Mouse (Mus musculus): ENCODE measurements around the gene Igf2r. TPM values are rescaled to one million over a fixed set of nuclear protein-coding genes. Genes with fewer than 3 reads are reported as not detected.

The Igf2r gene
- 28.0 and 31.5 TPM in 2 replicates for polyA plus RNA-seq (2014; fragmentation: Nextera tagmentation; extraction: Ambion mirVana)

DNA sequence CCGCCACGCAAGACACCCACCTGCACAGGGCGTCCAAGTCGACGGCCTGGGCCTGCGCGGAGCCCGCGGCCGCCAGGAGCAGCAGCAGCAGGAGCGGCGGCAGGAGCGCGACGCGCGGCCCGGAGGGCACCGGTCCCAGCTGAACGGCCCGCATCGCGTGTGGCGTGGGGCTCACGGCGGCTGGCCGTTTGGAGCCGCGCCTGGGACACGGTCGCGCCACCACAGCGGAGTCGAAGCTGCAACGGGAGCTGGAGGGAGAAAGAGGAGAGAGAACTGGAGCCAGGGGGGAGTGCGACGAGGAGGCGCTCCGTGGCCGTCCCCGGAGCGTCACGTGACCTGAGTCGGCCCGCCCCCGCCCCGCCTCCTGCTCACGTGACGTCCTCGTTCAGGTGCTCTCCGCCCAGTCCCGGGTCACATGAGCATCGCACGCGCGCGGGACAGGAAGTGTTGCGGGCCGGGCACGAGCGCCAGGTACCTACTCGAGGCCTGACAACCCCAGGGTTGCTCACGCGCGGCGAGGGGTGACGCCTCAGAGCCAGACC is at the start of gene Igf2r:
Gene Igf2r, minus strand, starts transcription at position 285 of the 542 bp plus-strand sequence.
- peaks cover 17% of the 10 kb centered on the region; the same call in 1 of the 2 replicates for H3K4me1 ChIP-seq (ENCODE audit: control insufficient read depth, insufficient read depth, low read length)
- peaks cover 4% of the 10 kb centered on the region for H3K36me3 ChIP-seq (ENCODE audit: control insufficient read depth, insufficient read depth, low read length)
- peak within 1 kb of the TSS; percentile 57 for H3K4me2 ChIP-seq (ENCODE audit: low read depth, severe bottlenecking)
- H3K4me3 ChIP-seq (ENCODE audit: low read depth, low read length) = peak within 1 kb of the TSS; percentile 69
- H3K9ac ChIP-seq (ENCODE audit: low read length) = peak within 1 kb of the TSS; percentile 86
- no peaks in the 10 kb centered on the region for H3K27me3 ChIP-seq (ENCODE audit: control insufficient read depth, insufficient read depth, low read length)
- H3K9me3 ChIP-seq (ENCODE audit: control insufficient read depth, low read length) = no peaks in the 10 kb centered on the region
- WGBS = 31% methylated on average over 64 of the region's 67 CpGs
- peak within 1 kb of the TSS; percentile 70 for H3K27ac ChIP-seq (replicated peaks; ENCODE audit: low read depth, low read length)
- DNase-seq (ENCODE audit: low spot score) (peak; percentile 85), ATAC-seq (ENCODE audit: insufficient number of reproducible peaks, low FRiP score, low TSS enrichment, low read depth) (peak; percentile 76)

DNA sequence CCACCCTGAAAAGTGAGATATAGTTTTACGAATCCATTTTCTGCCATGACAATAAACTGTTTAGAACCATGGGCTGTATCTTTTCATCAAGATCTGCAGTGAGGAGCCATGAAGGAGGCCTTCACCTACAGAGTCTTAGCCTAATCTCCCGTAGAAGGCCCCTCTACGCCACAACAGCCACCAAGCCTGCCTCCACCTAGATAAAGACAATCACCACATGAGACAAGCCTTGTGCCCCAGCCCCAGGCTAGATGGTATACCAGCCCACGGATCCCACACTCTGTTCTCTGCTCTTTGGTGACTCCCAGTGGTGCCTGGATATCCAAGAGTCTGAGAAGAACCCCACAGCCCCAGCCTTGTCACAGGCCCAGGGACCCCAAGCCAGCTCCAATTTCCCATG is 46.4 kb upstream of the Igf2r start:
- WGBS = 88% methylated on average over 4 of the region's 4 CpGs
- Histone ChIP-seq H3K4me2 (ENCODE audit: low read depth, severe bottlenecking) (no peak overlapping the region), H3K9ac (ENCODE audit: low read length) (no peak overlapping the region), H3K4me1 (ENCODE audit: control insufficient read depth, insufficient read depth, low read length) (no peaks in the 10 kb centered on the region), H3K9me3 (ENCODE audit: control insufficient read depth, low read length) (peaks cover 8% of the 10 kb centered on the region), H3K4me3 (ENCODE audit: low read depth, low read length) (no peak overlapping the region), H3K27ac (replicated peaks; ENCODE audit: low read depth, low read length) (no peak overlapping the region), H3K27me3 (ENCODE audit: control insufficient read depth, insufficient read depth, low read length) (no peaks in the 10 kb centered on the region), H3K36me3 (ENCODE audit: control insufficient read depth, insufficient read depth, low read length) (peaks cover 20% of the 10 kb centered on the region)
- no peak for DNase-seq (ENCODE audit: low spot score)
- no peak for ATAC-seq (ENCODE audit: insufficient number of reproducible peaks, low FRiP score, low TSS enrichment, low read depth)

DNA sequence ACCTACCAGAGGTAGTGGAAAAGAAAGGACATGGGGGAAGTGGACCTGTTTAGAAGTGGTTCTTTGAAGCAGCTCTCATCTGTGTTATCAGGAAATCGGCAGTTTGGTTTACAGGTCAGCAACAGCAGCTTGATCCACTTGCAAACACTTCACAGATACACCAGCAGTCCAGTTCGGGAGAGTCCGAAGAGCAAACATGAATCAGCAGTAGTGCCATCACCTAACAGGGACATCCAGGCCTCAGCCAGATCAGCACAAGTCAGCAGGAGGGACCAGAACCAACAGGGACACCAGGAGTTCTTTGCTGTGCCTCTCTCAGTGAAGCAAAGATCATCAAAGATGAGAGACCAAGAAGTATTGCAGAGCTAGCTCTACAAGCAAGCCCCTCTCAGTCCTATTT is 45.0 kb upstream of the Igf2r start:
- Histone ChIP-seq H3K4me3 (ENCODE audit: low read depth, low read length) (no peak overlapping the region), H3K4me1 (ENCODE audit: control insufficient read depth, insufficient read depth, low read length) (peaks cover 2% of the 10 kb centered on the region; the same call in 1 of the 2 replicates), H3K27ac (replicated peaks; ENCODE audit: low read depth, low read length) (no peak overlapping the region), H3K9ac (ENCODE audit: low read length) (no peak overlapping the region), H3K4me2 (ENCODE audit: low read depth, severe bottlenecking) (no peak overlapping the region), H3K9me3 (ENCODE audit: control insufficient read depth, low read length) (peaks cover 6% of the 10 kb centered on the region), H3K27me3 (ENCODE audit: control insufficient read depth, insufficient read depth, low read length) (no peaks in the 10 kb centered on the region), H3K36me3 (ENCODE audit: control insufficient read depth, insufficient read depth, low read length) (peaks cover 16% of the 10 kb centered on the region; the same call in 1 of the 2 replicates)
- WGBS = 84% methylated on average over 3 of the region's 3 CpGs
- DNase-seq (ENCODE audit: low spot score) (no peak), ATAC-seq (ENCODE audit: insufficient number of reproducible peaks, low FRiP score, low TSS enrichment, low read depth) (no peak)

DNA sequence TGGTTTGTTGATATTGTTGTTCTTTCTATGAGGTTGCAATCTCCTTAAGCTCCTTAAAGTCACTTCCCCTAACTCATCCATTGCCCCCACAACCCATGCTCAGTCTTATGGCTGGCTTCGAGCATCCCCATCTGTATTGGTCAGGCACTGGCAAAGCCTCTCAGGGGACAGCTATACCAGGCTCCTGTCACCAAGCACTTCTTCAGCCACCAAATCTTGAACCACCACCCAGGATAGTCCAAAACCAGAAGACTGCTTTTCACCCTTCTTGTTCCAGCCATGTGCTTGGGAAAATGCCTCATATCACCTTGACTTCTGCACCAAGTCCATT is 41.5 kb upstream of the Igf2r start:
- H3K27ac ChIP-seq (replicated peaks; ENCODE audit: low read depth, low read length) = no peak overlapping the region
- H3K4me3 ChIP-seq (ENCODE audit: low read depth, low read length) = no peak overlapping the region
- H3K9me3 ChIP-seq (ENCODE audit: control insufficient read depth, low read length) = no peaks in the 10 kb centered on the region; the same call in 1 of the 2 replicates
- no peak for DNase-seq (ENCODE audit: low spot score)
- no peaks in the 10 kb centered on the region; the same call in 1 of the 2 replicates for H3K36me3 ChIP-seq (ENCODE audit: control insufficient read depth, insufficient read depth, low read length)
- no peak overlapping the region for H3K9ac ChIP-seq (ENCODE audit: low read length)
- peaks cover 2% of the 10 kb centered on the region; the same call in 1 of the 2 replicates for H3K4me1 ChIP-seq (ENCODE audit: control insufficient read depth, insufficient read depth, low read length)
- no peaks in the 10 kb centered on the region for H3K27me3 ChIP-seq (ENCODE audit: control insufficient read depth, insufficient read depth, low read length)
- WGBS = 91% methylated on average over 1 of the region's 1 CpGs
- no peak for ATAC-seq (ENCODE audit: insufficient number of reproducible peaks, low FRiP score, low TSS enrichment, low read depth)
- H3K4me2 ChIP-seq (ENCODE audit: low read depth, severe bottlenecking) = no peak overlapping the region

DNA sequence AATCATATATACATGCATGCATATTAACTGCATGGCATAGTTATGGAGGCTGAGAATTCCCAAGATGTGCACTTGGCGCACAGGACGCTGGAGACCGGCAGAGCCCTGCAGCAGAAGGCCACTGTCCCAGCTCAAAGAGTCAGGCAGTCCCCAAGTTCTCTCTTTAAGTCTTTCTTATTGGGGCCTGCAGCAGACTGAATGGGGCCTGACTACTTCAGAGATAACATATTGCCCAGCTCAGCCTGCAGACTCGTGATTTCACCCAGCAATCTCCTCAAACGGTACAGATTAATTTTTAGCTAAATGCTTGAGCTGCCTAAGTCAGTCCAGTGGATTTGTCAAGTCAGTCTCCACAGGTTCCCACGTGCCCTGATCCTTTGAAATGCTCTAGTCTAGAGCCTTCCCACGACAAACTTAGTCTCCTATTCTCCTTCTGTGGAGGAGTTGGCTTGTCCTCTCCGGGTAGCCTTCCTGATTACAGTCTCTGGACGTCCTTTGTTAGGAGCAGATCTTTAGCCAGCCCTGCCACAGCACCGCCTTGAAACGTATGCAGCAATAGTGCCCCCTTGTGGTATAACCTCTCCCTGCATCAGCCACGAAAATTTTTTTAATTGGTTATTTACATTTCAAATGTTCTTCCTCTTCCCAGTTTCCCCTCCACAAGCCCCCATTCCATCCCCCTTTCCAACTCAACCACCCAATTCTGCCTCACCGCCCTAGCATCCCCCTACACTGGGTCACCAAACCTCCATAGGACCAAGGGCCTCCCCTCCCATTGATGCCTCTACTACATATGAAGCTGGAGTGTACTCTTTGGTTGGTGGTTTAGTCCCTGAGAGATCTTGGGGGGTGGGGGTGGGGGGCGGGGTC is 40.9 kb upstream of the Igf2r start:
- peak; percentile 82 for DNase-seq (ENCODE audit: low spot score)
- WGBS = 29% methylated on average over 14 of the region's 14 CpGs
- H3K9me3 ChIP-seq (ENCODE audit: control insufficient read depth, low read length) = no peaks in the 10 kb centered on the region
- peak overlapping the region; percentile 51; the same call in 1 of the 2 replicates for H3K9ac ChIP-seq (ENCODE audit: low read length)
- no peak overlapping the region for H3K27ac ChIP-seq (replicated peaks; ENCODE audit: low read depth, low read length)
- H3K4me1 ChIP-seq (ENCODE audit: control insufficient read depth, insufficient read depth, low read length) = peaks cover 2% of the 10 kb centered on the region; the same call in 1 of the 2 replicates
- no peaks in the 10 kb centered on the region for H3K36me3 ChIP-seq (ENCODE audit: control insufficient read depth, insufficient read depth, low read length)
- H3K4me2 ChIP-seq (ENCODE audit: low read depth, severe bottlenecking) = no peak overlapping the region
- no peaks in the 10 kb centered on the region for H3K27me3 ChIP-seq (ENCODE audit: control insufficient read depth, insufficient read depth, low read length)
- ATAC-seq (ENCODE audit: insufficient number of reproducible peaks, low FRiP score, low TSS enrichment, low read depth) = peak; percentile 75
- H3K4me3 ChIP-seq (ENCODE audit: low read depth, low read length) = no peak overlapping the region

DNA sequence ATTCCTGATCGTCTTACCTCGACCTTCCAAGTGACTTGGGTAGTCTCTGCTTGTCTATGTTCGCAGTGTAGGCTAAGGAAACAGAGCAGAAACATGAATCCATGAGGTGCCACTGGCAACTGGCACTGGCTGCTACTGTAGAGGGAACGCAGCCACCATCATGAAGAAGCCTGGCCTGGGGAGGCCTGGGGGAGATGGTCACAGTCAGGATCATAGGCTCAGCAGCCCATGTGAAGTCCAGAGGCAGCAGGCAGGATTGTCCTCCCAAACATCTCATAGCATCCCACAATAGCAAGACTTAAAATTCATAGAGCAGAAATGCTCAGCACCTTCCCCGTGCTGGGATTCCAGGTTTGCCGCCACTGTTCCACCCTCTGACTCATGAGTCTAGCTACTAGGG is 39.4 kb upstream of the Igf2r start:
- Histone ChIP-seq H3K27me3 (ENCODE audit: control insufficient read depth, insufficient read depth, low read length) (no peaks in the 10 kb centered on the region), H3K9me3 (ENCODE audit: control insufficient read depth, low read length) (no peaks in the 10 kb centered on the region), H3K4me2 (ENCODE audit: low read depth, severe bottlenecking) (no peak overlapping the region), H3K36me3 (ENCODE audit: control insufficient read depth, insufficient read depth, low read length) (no peaks in the 10 kb centered on the region), H3K27ac (replicated peaks; ENCODE audit: low read depth, low read length) (no peak overlapping the region), H3K9ac (ENCODE audit: low read length) (no peak overlapping the region), H3K4me3 (ENCODE audit: low read depth, low read length) (no peak overlapping the region), H3K4me1 (ENCODE audit: control insufficient read depth, insufficient read depth, low read length) (peaks cover 2% of the 10 kb centered on the region; the same call in 1 of the 2 replicates)
- no peak for ATAC-seq (ENCODE audit: insufficient number of reproducible peaks, low FRiP score, low TSS enrichment, low read depth)
- 95% methylated on average over 6 of the region's 6 CpGs for WGBS
- DNase-seq (ENCODE audit: low spot score) = no peak

DNA sequence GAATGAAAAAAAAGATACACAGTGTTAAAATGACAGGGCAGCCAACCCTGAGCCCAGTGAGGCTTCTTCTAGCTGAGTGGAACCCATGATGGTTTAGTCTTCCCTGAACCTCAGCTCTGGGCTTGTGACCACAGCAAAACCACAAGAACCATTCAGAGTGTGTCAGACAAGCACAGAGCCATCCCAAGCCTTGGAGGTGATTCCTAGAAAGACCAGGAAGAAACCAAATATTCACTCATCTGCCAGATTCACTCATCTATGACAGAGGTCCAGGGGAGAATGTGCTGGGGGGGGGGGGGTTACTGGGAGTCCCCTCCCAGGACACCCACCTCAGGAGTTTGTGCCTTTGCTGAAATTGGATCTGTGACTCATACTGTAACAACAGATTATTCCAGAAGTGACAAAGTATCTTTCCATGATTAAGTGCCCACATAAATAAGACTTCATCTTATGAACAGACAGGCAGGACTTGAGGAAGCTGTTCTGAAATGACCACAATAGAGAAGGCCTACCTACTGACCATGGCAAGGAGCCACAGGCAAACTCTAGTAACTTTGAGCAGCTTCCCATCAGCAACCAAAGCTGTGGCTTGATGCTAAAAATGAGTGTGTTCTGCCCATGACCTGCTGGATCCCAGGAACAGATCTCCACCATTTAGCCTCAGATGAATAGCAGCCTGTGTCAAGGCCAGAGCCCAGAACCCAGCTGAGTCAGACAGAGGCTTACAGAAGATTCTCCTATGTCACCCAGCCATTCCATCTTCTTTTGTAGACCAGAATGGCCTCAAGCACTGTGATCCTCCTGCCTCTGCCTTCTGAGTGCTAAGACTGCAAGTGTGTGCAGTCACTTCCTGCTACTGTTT is 35.4 kb upstream of the Igf2r start:
- Histone ChIP-seq H3K36me3 (ENCODE audit: control insufficient read depth, insufficient read depth, low read length) (no peaks in the 10 kb centered on the region), H3K4me3 (ENCODE audit: low read depth, low read length) (no peak overlapping the region), H3K4me1 (ENCODE audit: control insufficient read depth, insufficient read depth, low read length) (peaks cover 4% of the 10 kb centered on the region; the same call in 1 of the 2 replicates), H3K9me3 (ENCODE audit: control insufficient read depth, low read length) (no peaks in the 10 kb centered on the region), H3K27me3 (ENCODE audit: control insufficient read depth, insufficient read depth, low read length) (no peaks in the 10 kb centered on the region), H3K27ac (replicated peaks; ENCODE audit: low read depth, low read length) (0 out of 2 replicates have a peak overlapping the region, but pooled peaks have one; percentile 14), H3K9ac (ENCODE audit: low read length) (no peak overlapping the region), H3K4me2 (ENCODE audit: low read depth, severe bottlenecking) (no peak overlapping the region)
- DNase-seq (ENCODE audit: low spot score) (no peak), ATAC-seq (ENCODE audit: insufficient number of reproducible peaks, low FRiP score, low TSS enrichment, low read depth) (no peak)
